Mouse (Mus musculus) erythroid progenitor cell, adult 5-6 weeks (primary cell): ENCODE results near the gene Mbip. TPM values are rescaled to one million over a fixed set of nuclear protein-coding genes. Genes with fewer than 3 reads are reported as not detected.

Source experiments
- ATAC-seq: replicated peaks from 2 replicates; pipeline ENCODE4 v1.8.0; 2016; ENCODE audit warnings: moderate number of reproducible peaks, mild to moderate bottlenecking, moderate TSS enrichment, inconsistent platforms; ENCODE audit not compliant: poor library complexity, low FRiP score, severe bottlenecking
- total RNA-seq, 2 experiments: library from RNA; stranded (forward) in 1 of 2; stranded (reverse) in 1 of 2; fragments of 150-400 nt in 1 of 2; fragments of 186-747, 209-891 nt in 1 of 2; gene quantifications; 2 replicates each; pipeline versions ENCODE4 v1.2.3 to v1.2.4; 2015 to 2017; ENCODE audit warnings: low replicate concordance in 2 of 2

Mbip gene
- total RNA-seq, 2 experiments from 2014 or later: 6.0 to 8.8 TPM

GRCm38 (mm10) chr12:56297099-56297498, 48.6 kb downstream of the Mbip start:
- no peak for ATAC-seq

- no peak for ATAC-seq
These were observed 49.2 kb downstream of the Mbip start for GRCm38 (mm10) chr12:56296524-56296923.

GRCm38 (mm10) chr12:56295160-56295559, 50.5 kb downstream of the Mbip start:
- no peak for ATAC-seq

GRCm38 (mm10) chr12:56288548-56288947, 57.1 kb downstream of the Mbip start:
- no peak for ATAC-seq

GRCm38 (mm10) chr12:56286828-56287227, 58.9 kb downstream of the Mbip start:
- no peak for ATAC-seq

- ATAC-seq: no peak
These were observed 61.5 kb downstream of the Mbip start for GRCm38 (mm10) chr12:56284210-56284609.

- no peak for ATAC-seq
These were observed 64.0 kb downstream of the Mbip start for GRCm38 (mm10) chr12:56281649-56282048.

Other genes starting within 250 kb of the Mbip start
- gene Nkx2-1, start 191.0 kb upstream of the Mbip start, total RNA-seq (2015; ENCODE audit: low replicate concordance): not detected in 2 replicates
- not detected in 2 replicates for gene Nkx2-1, start 191.0 kb upstream of the Mbip start, total RNA-seq (2017; ENCODE audit: low replicate concordance)